Mouse (Mus musculus) thymus, adult 2 months (tissue): ENCODE data around the gene AC134908.4.

ENCODE experiments used
- CTCF ChIP-seq: fragments of 200-500 bp; IDR thresholded peaks from 2 replicates; pipeline ENCODE4 v1.5.1; 2012; ENCODE audit warnings: mild to moderate bottlenecking, control low read depth, low read length, moderate library complexity, borderline replicate concordance; ENCODE audit not compliant: control insufficient read depth, poor library complexity, insufficient read depth; ENCODE audit errors: extremely low read depth
- POLR2A ChIP-seq: fragments of 200-500 bp; IDR thresholded peaks from 2 replicates; pipeline ENCODE4 v1.6.1; 2012; ENCODE audit warnings: mild to moderate bottlenecking, low read length, control low read depth, moderate library complexity; ENCODE audit not compliant: control insufficient read depth, poor library complexity, insufficient read depth; ENCODE audit errors: extremely low read depth

DNA sequence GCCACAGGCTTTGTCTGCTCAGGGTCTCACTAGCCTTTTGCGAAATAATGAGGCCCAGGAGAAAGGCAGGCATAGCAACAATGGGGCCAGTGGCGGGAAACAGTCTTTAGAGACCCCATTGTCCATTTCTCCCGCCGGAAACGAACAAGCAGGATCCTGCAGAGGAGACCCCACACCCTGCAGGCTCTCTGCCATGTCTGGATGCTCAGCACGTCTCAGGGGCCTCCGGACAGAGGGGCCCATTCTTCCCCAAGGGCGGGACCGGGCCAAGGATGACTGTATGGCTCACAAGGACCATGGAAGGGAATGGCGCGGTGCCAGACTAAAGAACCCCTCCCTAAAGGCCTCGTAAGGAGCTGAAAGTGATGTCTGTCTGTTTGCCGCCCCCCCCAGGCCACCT is 1.3 kb downstream of the AC134908.4 start:
- no peak for TF ChIP-seq POLR2A
- TF ChIP-seq CTCF: no peak
